Mouse (Mus musculus) cerebellum, postnatal 14 days (tissue): ENCODE measurements around the gene Fam222a.

ENCODE experiments used
- DNase-seq, 2 experiments: peaks; one replicate each; pipeline ENCODE4 v3.0.0; 2021; ENCODE audit warnings: mixed read lengths in 2 of 2

Gene Fam222a

GRCm38 (mm10) chr5:114584293-114585104, 16.7 kb downstream of the Fam222a start:
- DNase-seq, result no peak

DNA sequence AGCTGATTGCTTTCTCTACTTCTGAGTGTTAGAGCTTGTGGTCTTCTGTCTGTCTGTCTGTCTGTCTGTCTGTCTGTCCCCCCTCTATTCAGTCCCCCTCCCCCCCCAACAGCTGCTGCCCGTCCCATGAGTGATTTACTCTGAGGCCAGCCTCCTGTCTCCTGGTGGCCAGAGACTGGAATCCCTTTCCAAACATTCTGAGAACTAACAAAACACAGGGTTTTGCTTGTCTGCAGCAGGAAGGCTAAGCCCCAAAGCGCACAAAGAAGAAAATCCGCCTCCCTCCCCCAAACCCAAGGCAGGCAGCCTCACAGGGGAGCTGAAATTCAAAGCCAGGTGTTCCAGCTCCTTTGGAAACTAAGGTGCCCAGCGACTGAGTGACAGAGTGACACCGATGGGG, 17.9 kb downstream of the Fam222a start:
- DNase-seq, result no peak

DNA sequence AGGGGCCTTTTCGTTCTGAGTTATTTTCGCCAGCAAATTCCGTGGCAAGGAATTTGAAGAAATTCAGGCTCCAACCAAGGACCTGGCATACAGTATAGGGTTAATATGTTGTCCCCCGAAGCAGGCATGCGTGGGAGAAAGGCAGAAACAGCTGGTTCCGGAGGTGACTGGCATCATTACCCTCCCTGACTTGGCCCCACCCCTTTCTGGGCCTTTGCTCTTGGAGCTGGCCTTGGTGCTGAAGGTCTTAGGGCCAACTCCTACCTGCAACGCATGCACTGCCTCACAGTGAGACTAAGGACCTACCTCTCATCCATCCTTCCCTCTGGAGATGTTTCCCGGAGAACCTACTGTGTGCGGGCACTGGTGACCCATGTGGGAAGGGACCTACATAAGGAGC, 20.1 kb downstream of the Fam222a start:
- no peak for DNase-seq

- DNase-seq, result no peak
These were observed 20.6 kb downstream of the Fam222a start for GRCm38 (mm10) chr5:114588416-114588815.

GRCm38 (mm10) chr5:114589026-114589425, 21.2 kb downstream of the Fam222a start:
- DNase-seq, result no peak

- DNase-seq, result no peak
These were observed 21.6 kb downstream of the Fam222a start for GRCm38 (mm10) chr5:114589454-114589853.

GRCm38 (mm10) chr5:114590043-114590913, 22.5 kb downstream of the Fam222a start:
- DNase-seq, result peak in 1 of 2 experiments; percentile 54

- no peak for DNase-seq
These were observed 23.3 kb downstream of the Fam222a start for GRCm38 (mm10) chr5:114591151-114591561.

DNA sequence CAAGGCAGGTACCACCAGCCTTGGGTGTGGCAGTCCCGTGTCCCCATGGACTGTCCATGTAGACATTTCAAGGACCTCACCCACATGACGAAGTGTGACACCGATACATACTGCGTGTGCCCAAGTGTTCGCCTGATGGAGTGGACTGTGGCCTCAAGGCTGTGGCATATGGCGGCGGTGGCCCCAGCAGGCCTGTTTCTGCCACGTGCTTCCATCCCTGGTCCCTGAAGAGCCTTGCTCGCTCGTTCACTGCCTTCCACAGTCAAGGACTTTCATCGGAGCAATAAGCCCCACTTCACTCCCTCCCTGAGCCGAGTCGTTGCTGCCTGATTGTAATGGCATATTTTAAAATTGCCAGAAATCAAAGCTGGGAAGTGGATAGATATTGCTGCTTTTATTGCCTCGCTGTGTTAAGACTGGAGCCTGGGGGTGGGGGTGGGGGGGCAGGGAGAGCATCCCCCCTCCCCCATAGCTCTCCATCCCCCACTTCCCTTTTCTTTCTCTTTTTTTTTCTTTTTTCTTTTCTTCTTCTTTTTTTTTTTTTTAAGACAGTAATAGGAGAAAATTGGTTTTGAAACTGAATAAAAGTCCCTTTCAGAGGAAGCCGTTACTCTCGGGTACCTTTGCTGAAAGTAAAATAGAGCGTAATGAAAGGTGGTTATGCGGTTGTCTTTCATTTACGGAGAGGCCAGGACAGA, 24.8 kb downstream of the Fam222a start:
- DNase-seq, result peak in 1 of 2 experiments; percentile 26

- DNase-seq, result peak in 1 of 2 experiments; percentile 16
These were observed 25.5 kb downstream of the Fam222a start for GRCm38 (mm10) chr5:114593161-114593821.

- no peak for DNase-seq
These were observed 26.1 kb downstream of the Fam222a start for GRCm38 (mm10) chr5:114593949-114594348.

- DNase-seq, result no peak
These were observed 27.0 kb downstream of the Fam222a start for GRCm38 (mm10) chr5:114594741-114595241.

DNA sequence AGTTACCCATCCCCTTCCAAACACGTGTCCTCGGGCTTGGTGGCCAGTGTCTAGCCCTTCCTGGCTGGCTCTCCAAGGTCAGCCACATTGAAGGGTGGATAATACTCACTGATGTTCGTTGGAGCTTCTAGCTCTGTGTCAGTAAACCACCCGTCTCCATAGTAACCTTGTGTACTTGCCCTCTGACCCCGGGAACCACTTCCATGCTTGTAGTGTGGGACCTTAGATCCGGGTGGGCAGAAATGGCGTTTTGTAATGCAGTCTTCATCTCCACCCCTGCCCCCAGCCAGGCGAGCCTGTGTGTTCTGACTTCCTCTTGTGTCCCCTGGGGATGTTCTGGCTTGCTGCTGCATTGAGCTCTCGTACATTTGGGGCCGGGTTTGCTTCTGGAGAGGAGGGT, 28.8 kb downstream of the Fam222a start:
- DNase-seq, result no peak

DNA sequence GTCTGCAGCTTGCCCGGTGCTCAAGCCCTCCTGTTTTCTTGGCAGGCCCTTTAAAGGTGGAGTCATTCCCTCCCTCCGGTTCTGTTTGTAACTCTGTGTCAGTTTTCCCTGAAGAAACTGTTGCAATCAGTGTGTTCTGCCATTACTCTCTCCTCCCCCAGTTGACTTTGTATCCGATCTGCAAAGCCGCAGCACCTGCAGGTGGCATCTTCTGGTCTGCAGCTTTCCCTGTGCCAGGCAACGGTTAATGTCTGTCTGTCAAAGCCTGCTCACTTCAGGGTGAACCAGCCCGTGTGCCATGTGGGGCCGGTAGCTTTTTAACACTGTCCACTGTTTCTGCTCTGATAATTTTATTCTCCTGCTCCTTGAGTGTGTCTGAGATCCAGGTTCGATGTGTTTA, 29.4 kb downstream of the Fam222a start:
- peak in 1 of 2 experiments; percentile 13 for DNase-seq

DNA sequence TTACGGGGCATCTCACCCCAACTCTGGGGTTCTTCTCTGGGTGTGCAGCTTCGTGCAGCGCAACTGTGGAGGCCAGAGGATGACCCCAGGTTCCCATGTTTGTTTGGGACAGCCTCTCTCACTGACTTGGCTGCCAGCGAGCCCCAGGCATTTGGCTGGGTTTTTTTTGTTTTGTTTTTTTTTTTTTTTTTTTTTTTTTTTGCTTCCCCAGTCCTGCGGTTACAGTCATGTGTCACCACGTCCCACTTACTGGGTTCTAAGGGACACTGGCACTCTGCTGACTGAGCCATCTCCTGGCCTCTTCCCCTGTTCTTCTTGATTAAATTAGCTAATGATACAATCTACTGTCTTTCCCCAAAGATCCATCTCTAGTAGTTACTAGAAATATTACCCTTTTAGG, 29.8 kb downstream of the Fam222a start:
- DNase-seq, result peak in 1 of 2 experiments; percentile 13

DNA sequence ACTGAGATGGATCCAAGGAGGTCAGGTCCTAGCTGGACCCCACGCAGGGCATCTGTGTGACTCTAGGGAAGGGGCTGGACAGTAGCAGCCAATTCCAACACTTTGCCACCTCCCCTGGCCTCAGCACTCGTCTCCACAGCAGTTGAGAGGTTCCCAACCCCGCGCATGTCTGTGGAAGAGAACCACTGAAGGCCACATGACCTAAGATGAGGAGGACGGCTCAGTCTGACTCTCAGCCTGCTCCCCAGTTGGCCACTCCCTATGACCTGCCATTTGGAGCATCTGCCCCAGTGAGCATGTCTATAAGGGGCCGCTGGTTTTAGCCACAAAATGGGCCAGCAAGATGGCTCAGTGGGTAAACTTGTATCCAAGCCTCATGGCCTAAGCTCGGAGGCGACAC, 34.2 kb downstream of the Fam222a start:
- no peak for DNase-seq

- DNase-seq, result no peak
These were observed 36.2 kb downstream of the Fam222a start for GRCm38 (mm10) chr5:114603975-114604374.

- DNase-seq, result peak; percentile 49 to 57
These were observed 37.0 kb downstream of the Fam222a start for GRCm38 (mm10) chr5:114604781-114605290.

GRCm38 (mm10) chr5:114605981-114606380, 38.2 kb downstream of the Fam222a start:
- no peak for DNase-seq

- DNase-seq, result peak; percentile 95 to 96
These were observed 39.8 kb downstream of the Fam222a start for GRCm38 (mm10) chr5:114607651-114608050.

DNA sequence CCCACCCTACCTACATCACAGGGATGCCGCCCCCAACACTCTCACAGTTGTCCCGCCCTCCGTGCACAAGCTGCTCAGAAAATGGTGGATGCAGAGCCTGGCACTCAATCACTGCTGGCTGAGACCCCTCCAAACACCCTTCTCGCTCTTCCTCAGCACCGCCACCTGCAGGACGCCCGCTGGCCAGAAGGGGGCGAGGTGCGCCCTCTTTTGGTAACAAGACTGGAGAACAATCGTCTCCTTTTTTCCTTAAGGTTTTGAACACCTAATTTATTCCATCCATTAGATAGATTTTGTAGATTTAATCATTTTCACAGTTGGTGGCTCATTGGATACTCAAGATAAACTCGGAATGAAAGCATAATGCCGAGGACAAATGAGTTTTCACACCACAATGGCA, 40.7 kb downstream of the Fam222a start:
- DNase-seq, result peak; percentile 92 to 97

GRCm38 (mm10) chr5:114611256-114611655, 43.4 kb downstream of the Fam222a start:
- no peak for DNase-seq
